Mouse (Mus musculus) liver, adult 2 months (tissue): ENCODE data around the gene Trpm1. TPM values are rescaled to one million over a fixed set of nuclear protein-coding genes. Genes with fewer than 3 reads are reported as not detected.

Source experiments
- DNase-seq: peaks from one replicate; pipeline ENCODE4 v3.0.0-alpha.2; 2011; ENCODE audit warnings: low read depth, low spot score; ENCODE audit errors: extremely low read depth
- H3K27ac ChIP-seq: fragments of 200-500 bp; replicated peaks from 2 replicates; pipeline ENCODE4 v1.5.1; 2012; ENCODE audit warnings: low read depth, mild to moderate bottlenecking, control low read depth, inconsistent platforms, low read length; ENCODE audit not compliant: insufficient read depth
- H3K27me3 ChIP-seq: fragments of 200-500 bp; 2 replicates; pipeline ENCODE4 v1.6.1; 2012; ENCODE audit warnings: mild to moderate bottlenecking, moderate library complexity, low read length, inconsistent platforms; ENCODE audit not compliant: control insufficient read depth, insufficient read depth
- H3K36me3 ChIP-seq: fragments of 200-500 bp; 2 replicates; pipeline ENCODE4 v1.6.1; 2012; ENCODE audit warnings: low read length, inconsistent platforms; ENCODE audit not compliant: control insufficient read depth, insufficient read depth
- H3K4me1 ChIP-seq: fragments of 200-500 bp; 2 replicates; pipeline ENCODE4 v1.6.1; 2011; ENCODE audit warnings: low read length; ENCODE audit not compliant: control insufficient read depth, insufficient read depth
- H3K4me3 ChIP-seq: fragments of 200-500 bp; 2 replicates; pipeline ENCODE4 v1.5.1; 2011; ENCODE audit warnings: low read depth, mild to moderate bottlenecking, control low read depth, low read length, moderate library complexity; ENCODE audit not compliant: insufficient read depth
- H3K79me2 ChIP-seq: fragments of 200-500 bp; 2 replicates; pipeline ENCODE4 v1.6.1; 2012; ENCODE audit warnings: inconsistent platforms, mild to moderate bottlenecking, low read length, moderate library complexity; ENCODE audit not compliant: control insufficient read depth, insufficient read depth
- H3K9ac ChIP-seq: fragments of 200-500 bp; 2 replicates; pipeline ENCODE4 v1.6.1; 2012; ENCODE audit warnings: low read depth, mild to moderate bottlenecking, control low read depth, inconsistent platforms, low read length
- CTCF ChIP-seq: fragments of 200-500 bp; IDR thresholded peaks from 2 replicates; pipeline ENCODE4 v1.5.1; 2011; ENCODE audit warnings: low read depth, low read length, control low read depth
- POLR2A ChIP-seq: fragments of 200-500 bp; IDR thresholded peaks from 2 replicates; pipeline ENCODE4 v1.6.1; 2011; ENCODE audit warnings: low read length, control low read depth; ENCODE audit not compliant: insufficient read depth; ENCODE audit errors: extremely low read depth
- WGBS: fragments of 180-500 bp; shearing (Covaris S2); methylation state at CpG from one replicate; pipeline ENCODE4 v1.1.7; 2018; 5-methylcytosine and 5-hydroxymethylcytosine counted together
- polyA plus RNA-seq: library from polyadenylated mRNA; depleted of rRNA; stranded (reverse); fragments of >200 nt; gene quantifications from 2 replicates; pipeline ENCODE4 v1.2.3, GENCODE M21; 2012
- total RNA-seq: library from RNA; depleted of rRNA; stranded (reverse); fragments of >200 nt; gene quantifications from 2 replicates; pipeline ENCODE4 v1.2.3, GENCODE M21; 2014

Gene Trpm1
- total and polyA plus RNA-seq, 2 experiments = 0.04 TPM; not detected in 1

GRCm38 (mm10) chr7:64250417-64250816 is 96.8 kb downstream of the Trpm1 start:
- Histone ChIP-seq H3K36me3 (no peaks in the 10 kb centered on the region), H3K79me2 (no peaks in the 10 kb centered on the region), H3K27me3 (no peaks in the 10 kb centered on the region), H3K9ac (no peak overlapping the region), H3K4me3 (no peak overlapping the region), H3K27ac (no peak overlapping the region), H3K4me1 (no peaks in the 10 kb centered on the region)
- TF ChIP-seq POLR2A = no peak
- TF ChIP-seq CTCF = no peak
- WGBS = 79% methylated on average over 7 of the region's 7 CpGs
- DNase-seq = no peak

- Histone ChIP-seq H3K4me3 (no peak overlapping the region), H3K79me2 (no peaks in the 10 kb centered on the region), H3K36me3 (no peaks in the 10 kb centered on the region), H3K4me1 (no peaks in the 10 kb centered on the region), H3K9ac (no peak overlapping the region), H3K27ac (no peak overlapping the region), H3K27me3 (no peaks in the 10 kb centered on the region)
- no peak for DNase-seq
- 92% methylated on average over 3 of the region's 3 CpGs for WGBS
- TF ChIP-seq POLR2A (no peak), CTCF (no peak)
Observed at GRCm38 (mm10) chr7:64253736-64254135, 100.1 kb downstream of the Trpm1 start.

GRCm38 (mm10) chr7:64265502-64266279 is 112.1 kb downstream of the Trpm1 start:
- Histone ChIP-seq H3K4me1 (no peaks in the 10 kb centered on the region), H3K9ac (no peak overlapping the region), H3K4me3 (no peak overlapping the region), H3K36me3 (no peaks in the 10 kb centered on the region), H3K79me2 (no peaks in the 10 kb centered on the region), H3K27me3 (peaks cover 3% of the 10 kb centered on the region; the same call in 1 of the 2 replicates), H3K27ac (no peak overlapping the region)
- no peak for TF ChIP-seq POLR2A
- no peak for TF ChIP-seq CTCF
- WGBS = 85% methylated on average over 13 of the region's 13 CpGs
- no peak for DNase-seq

GRCm38 (mm10) chr7:64266587-64266986 is 113.0 kb downstream of the Trpm1 start:
- no peak overlapping the region for H3K9ac ChIP-seq
- H3K36me3 ChIP-seq = no peaks in the 10 kb centered on the region
- WGBS = 96% methylated on average over 4 of the region's 4 CpGs
- no peaks in the 10 kb centered on the region for H3K79me2 ChIP-seq
- H3K27me3 ChIP-seq = peaks cover 3% of the 10 kb centered on the region; the same call in 1 of the 2 replicates
- DNase-seq = no peak
- no peak overlapping the region for H3K27ac ChIP-seq
- H3K4me1 ChIP-seq = no peaks in the 10 kb centered on the region
- no peak for TF ChIP-seq POLR2A
- no peak for TF ChIP-seq CTCF
- no peak overlapping the region for H3K4me3 ChIP-seq

GRCm38 (mm10) chr7:64271926-64272325 is 118.3 kb downstream of the Trpm1 start:
- DNase-seq = no peak
- TF ChIP-seq POLR2A (no peak), CTCF (no peak)

GRCm38 (mm10) chr7:64275518-64275917 is 121.9 kb downstream of the Trpm1 start:
- H3K9ac ChIP-seq = no peak overlapping the region
- H3K27ac ChIP-seq = no peak overlapping the region
- no peaks in the 10 kb centered on the region for H3K79me2 ChIP-seq
- no peaks in the 10 kb centered on the region for H3K4me1 ChIP-seq
- no peaks in the 10 kb centered on the region for H3K36me3 ChIP-seq
- no peak overlapping the region for H3K4me3 ChIP-seq
- 90% methylated on average over 4 of the region's 4 CpGs for whole genome bisulfite sequencing
- H3K27me3 ChIP-seq = no peaks in the 10 kb centered on the region
- TF ChIP-seq POLR2A (no peak), CTCF (no peak)
- DNase-seq = no peak

More at GRCm38 (mm10) chr7:64271926-64272325, 118.3 kb downstream of the Trpm1 start:
- Histone ChIP-seq H3K9ac (no peak overlapping the region), H3K36me3 (no peaks in the 10 kb centered on the region), H3K4me3 (no peak overlapping the region), H3K79me2 (no peaks in the 10 kb centered on the region), H3K27ac (no peak overlapping the region), H3K4me1 (no peaks in the 10 kb centered on the region), H3K27me3 (no peaks in the 10 kb centered on the region; the same call in 1 of the 2 replicates)
- WGBS = 67% methylated on average over 4 of the region's 4 CpGs
